Mouse (Mus musculus) kidney, postnatal 14 days (tissue): ENCODE data around the gene Tlr4.

Experiments used
- DNase-seq: peaks from one replicate; pipeline ENCODE4 v3.0.0; 2022; ENCODE audit warnings: mixed read lengths

The Tlr4 gene

DNA sequence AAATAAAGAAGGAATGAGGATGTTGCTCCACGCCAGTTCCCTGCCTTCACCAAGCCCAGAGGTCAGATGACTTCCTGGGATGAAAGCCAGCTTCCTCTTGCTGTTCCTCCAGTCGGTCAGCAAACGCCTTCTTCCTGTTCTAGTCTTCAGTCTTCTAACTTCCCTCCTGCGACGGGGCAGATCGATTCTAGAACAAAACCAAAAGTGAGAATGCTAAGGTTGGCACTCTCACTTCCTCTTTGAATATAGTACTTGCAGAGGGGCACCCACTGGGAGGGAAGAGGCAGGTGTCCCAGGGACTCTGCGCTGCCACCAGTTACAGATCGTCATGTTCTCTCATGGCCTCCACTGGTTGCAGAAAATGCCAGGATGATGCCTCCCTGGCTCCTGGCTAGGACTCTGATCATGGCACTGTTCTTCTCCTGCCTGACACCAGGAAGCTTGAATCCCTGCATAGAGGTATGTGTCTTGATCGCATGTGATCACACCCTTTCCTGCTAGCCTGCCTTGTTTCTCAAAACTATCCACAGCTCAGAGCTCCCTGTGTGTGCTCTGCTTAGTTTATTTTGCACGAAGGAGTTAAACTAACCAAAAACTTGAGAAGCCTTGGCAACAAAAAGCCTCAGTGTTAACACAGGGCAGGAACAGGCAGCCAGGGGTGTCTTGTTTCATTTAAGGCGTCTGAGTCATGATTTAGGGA, at the start of gene Tlr4:
Tlr4 (plus strand) TSS at position 122 of the 700 bp plus-strand sequence.
- DNase-seq: peak; percentile 85

DNA sequence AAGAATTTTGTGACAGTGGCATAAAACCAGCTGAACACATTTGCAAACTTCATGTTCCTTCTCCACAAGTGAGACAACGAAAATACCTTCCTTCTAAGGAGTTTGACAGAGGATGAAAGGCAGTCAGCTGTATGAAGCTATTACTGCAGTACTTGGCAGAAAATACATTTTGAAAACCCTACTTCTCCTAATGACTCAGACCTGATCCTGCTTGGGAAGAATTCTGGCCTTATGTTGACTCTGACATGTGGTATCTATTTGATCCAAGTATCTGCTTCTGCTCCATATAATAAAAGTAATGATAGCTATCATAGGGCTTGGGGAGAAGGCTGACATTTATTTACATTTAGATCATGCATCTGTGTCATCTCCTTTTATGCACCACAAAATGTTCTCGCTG, 33.1 kb upstream of the Tlr4 start:
- no peak for DNase-seq

DNA sequence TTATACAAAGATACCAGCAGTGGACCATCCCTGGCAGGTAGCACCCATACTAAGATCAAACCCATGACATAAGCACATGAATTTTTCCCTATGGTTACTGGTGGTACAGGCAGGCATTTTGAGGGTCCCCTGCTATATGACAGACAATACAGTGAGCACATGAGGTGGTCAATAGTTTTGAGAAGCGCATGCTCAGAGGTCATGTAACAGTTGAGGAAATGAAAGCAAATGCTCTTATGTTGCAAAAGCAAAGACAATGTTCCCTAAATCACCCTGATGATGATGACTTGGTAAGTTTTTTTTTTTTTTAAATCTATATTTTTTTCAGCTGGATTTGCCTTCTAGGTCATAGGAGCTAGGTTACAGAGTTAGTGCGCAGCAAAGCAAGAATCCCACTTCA, 30.7 kb upstream of the Tlr4 start:
- DNase-seq: no peak

DNA sequence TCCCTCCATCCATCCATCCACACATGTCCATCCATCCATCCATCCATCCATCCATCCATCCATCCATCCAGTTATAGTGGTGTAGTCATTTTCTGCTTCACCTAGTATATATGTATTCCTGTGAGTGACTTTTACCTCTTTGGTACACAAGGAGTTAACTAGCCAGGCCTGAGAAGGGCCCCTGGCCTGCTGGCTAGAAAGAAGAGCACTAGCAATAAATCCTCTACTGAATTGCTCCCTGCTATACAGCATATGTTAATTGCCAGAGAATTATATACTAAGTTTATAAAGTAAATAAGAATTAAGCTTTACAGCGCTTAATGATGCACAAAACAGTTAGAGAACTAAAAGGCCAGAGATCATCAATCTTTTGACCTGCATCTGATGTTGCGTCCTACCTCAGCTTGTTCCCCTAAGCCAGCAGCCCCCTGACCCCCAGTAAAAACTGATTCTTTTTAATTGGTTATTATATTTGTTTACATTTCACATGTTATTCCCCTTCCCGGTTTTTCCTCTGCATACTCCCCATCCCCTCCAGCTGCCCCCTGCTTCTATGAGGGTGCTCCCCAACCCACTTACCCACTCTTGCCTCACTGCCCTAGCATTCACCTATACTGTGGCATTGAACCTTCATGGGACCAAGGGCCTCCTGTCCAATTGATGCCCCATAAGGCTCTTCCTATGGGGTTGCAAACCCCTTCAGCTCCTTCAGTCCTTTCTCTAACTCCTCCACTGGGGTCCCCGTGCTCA, 22.7 kb upstream of the Tlr4 start:
- DNase-seq: no peak

DNA sequence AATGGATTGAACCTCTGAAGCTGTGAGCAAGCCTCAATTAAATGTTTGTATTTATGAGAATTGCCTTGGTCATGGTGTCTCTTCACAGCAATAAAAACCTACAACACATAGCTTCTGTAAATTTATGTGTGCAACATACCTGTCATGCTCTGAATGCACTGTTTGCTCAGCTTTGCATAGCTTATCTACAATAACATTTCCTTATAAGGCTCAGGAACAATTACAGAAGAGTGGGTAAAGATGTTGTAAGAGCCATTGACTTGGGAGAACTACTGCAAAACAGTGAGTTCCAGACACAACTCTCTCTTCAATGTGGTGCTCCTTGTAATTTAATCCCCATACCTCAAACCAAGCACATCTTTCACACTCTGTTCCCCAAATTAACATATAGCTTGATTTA, 21.6 kb upstream of the Tlr4 start:
- no peak for DNase-seq

DNA sequence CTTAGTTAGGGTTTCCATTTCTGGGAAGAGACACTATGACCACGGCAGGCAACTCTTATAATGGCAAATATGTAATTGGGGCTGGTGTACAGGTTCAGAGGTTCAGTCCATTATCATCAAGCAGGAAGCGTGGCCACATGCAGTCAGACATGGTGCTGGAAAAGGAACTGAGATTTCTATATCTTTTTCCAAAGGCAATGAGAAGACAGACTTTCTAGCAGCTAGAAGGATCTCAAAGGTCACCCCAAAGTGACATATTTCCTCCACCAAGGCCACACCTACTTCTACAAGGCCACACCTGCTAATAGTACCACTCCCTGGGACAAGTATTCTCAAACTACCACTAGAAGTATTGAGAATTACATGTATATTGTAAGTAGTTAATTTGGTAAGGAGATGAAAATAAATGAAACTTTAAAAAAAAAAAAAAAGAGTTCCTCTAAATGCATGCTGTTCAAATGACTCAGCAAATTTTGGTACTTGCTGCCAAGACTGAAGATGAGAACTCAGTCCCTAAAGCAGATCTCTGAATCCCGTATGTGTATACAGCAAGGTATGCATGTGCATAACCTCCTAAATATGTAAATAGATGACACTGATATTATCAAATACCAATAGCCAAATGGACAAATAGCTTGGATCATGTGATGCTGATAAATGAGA, 10.9 kb upstream of the Tlr4 start:
- no peak for DNase-seq

DNA sequence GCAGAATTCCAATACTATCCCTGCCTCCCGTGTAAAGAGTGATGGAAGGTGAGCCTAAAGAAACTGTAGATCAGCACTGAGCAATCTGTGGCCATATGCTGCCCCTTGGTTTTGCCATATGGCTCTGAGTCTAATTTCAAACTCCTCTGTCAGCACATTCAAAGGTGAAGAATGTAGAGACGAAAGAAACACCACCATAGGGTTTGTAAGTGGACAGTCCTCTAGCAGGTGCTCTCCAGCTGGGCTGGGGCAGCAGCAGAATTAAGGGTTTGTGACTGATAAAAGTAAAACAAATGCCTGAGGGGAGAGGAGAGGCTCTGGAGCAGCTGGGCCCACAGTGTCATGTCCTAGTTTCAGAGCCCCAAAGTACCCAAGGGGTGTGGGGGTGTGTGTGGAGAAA, 6.2 kb upstream of the Tlr4 start:
- DNase-seq: no peak

DNA sequence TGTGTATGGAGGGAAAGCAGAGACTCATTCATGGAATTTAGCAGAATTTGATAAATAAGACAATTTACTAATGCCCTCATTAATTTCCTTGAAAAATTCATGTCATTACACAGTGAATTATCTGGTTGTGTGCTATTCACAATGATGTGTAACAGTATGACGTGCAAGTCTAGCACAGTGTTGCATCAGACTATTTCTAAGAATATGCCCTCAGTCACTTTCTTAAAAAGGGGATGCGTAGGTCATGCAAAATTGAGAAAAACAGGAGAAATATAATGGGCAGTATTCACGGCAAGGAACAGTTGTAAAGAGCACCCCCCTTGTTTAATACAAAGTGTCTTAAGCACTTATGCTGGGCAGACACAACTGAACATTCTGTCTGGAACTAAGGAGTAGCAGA, 5.6 kb upstream of the Tlr4 start:
- DNase-seq: no peak

DNA sequence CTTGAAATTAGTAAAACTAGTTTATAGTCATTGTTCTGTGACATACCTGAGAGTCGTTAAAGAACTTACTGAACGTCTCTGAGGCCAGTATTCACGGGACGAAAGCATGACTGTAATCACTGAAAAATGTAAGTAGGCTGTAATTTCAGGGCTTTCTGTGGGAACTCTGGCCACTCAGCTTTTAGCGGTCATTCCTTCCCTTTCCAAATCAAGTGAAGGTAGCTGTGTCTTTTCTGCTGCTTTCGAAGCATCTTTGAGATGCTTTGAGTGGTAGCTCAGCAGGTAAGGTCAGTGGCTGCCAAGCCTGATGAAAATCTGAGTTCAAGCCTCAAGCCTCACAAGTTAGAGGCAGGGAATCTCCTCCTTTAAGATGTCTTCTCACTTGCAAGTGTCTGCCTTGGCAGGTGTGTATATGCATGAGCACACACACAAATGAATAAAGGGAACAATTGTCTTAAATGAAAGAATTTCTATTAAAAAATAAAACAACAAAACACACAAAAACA, 832 bp downstream of the Tlr4 start:
- no peak for DNase-seq

DNA sequence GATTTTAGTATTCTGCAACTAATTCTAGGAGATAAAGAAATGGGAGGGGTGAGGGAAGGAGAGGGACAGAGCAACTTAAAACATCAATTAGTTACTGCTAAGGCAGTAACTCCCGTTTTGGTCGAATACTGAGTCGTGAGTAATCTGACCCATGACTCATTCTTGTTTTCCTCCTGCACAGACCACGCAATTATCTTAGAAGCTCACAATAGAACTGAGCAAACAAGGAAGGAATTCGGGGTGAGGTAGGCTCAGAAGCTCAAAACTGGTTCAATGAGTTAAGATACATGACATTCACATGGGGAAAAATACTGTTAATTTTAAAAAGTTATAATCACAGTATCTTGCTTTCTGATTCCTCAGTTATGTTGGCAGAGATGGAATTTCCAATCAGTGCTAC, 1.3 kb downstream of the Tlr4 start:
- peak; percentile 22 for DNase-seq

DNA sequence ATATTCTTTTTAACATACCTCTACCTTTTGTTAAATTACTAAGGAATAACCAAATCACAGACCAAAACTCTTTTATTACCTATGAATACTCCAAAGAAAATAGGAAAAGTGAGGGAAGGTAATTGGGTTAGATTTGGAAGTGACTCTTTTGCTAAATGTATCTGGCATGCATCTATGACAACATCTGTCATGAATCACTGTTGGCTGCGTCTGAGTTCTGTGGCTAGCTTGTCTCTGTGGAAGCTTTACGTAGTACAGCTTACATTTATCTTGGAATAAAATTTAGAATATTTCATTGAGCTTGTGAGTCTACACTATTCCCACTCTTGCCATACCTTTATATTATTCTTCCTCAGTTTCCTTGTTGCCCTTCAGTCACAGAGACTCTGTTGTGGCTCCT, 10.7 kb downstream of the Tlr4 start:
- DNase-seq: no peak

DNA sequence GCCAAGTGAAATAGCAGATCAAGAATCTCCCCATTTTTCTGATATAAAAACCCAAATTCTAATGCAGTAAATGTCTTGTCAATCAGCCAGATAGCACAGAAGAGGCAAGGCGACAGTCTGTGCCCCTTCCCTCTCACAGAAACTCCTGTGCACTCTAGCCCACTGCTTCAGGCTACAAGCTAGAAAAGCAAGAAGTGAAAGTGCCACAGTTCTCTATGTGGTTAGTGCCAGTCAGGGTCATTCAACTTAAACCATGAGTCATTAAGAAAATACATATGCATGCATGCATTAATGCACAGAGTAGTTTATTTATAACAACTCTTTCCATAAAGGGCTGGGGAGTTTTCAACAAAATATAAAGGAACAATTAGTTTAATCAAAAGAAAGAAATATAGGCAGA, 15.9 kb downstream of the Tlr4 start:
- no peak for DNase-seq

DNA sequence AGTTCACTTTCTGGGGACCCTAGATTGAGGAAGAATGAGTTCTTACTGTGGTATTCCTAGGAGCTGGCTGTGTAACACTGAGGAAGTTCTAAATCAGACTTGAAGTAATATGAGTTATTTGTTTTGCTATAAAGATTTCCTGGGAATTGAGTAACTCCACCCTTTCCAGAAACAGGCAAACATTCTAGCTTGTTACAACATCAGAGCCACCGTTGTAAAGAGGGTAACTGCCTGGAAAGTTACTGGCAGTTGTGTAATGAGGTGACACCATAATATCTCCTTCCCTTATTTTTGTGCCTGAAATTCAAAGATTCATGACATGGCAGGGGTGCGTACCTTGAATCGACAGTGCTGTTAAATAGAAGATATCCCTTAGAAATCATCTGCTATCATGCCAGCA, 24.6 kb downstream of the Tlr4 start:
- peak; percentile 16 for DNase-seq

DNA sequence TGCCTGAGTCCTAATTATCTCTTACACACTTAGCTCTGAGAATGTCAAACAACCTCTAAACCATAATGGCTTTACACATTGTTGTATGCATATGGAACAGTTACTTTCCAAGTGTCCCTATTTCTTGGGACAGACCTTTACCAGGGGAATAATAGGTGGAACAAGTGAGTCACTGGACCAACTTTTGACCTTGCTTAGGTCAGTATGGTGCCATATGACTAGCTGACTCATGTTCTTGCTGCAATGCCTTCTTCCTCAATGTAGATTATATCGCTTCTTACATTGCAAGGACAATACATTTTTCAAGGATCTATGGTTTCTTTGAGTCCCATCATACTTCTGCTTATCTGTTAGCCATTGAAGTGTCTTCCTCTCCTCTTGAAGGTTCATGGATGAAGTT, 29.6 kb downstream of the Tlr4 start:
- no peak for DNase-seq

DNA sequence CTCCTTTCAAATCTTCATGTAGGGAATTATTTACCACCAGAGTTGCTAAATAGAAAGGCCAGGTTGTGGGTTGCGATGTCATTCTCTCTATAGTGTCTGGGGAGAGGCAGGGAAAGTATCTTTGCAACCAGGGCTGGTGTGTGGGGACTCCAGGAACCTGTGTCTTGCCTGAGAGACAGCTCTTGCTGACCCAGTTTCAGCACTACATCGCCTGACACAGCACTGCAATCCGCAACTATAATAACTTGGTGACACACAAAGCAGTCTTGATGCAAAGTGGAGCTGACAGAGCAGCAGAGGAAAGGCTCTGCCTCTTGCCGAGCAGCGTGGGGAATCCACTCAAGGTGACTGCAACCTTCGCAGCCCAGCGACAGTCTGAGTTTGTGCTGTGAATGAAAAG, 42.5 kb downstream of the Tlr4 start:
- DNase-seq: no peak

DNA sequence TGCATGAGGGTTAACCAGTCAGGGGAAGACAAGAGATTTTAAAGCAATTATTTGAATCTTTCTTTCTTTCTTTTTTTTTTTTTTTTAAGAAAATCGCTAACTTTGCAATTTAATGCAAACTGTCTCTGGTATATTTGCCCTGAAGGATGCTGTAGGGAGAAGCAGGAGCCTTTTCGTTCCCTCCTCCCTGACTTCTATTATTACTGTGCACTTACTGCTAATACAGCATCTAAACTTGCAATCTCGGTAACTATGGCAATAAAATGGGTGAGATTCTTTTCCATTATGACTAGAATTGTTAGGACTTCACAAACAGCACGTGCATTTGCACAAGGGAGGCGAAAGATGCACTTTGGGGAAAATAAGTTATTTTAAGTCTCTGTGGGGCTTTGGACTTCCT, 44.6 kb downstream of the Tlr4 start:
- no peak for DNase-seq

DNA sequence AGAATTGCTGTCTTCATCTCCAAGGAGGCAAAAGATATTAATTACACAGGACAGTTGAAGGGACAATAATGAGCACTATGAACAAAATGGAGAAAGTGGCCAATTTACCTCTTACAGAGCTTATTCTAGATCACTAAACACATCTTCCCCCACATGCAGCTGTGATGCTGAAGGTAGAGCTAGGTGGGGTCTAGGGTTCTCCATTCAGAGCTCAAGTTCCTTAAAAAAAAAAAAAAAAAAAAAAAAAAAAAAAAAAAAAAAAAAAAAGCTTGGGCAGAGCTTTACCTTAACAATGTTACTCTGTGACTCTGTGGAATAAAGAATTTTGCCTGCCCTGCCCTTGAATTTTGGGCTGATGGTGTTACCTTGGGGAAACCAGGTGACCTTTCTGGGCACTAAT, 46.0 kb downstream of the Tlr4 start:
- no peak for DNase-seq

DNA sequence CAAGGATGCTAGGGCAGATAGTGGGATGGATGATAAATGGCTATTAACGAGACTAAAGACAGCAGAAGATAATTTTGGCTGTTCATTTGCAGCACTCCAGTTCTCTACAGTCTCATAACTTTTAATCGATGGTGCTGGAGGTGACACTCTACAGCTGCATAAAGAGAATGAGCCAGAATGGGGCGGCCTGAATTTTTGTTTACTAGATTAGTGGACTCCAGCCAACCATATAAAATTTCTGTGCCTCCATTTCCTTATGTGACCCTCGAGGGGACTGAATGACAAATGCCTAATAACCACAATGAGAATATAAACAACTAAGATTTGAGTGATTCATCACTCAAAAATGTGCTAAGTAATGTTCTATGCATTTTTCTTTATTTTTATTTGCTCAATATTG, 48.4 kb downstream of the Tlr4 start:
- no peak for DNase-seq

DNA sequence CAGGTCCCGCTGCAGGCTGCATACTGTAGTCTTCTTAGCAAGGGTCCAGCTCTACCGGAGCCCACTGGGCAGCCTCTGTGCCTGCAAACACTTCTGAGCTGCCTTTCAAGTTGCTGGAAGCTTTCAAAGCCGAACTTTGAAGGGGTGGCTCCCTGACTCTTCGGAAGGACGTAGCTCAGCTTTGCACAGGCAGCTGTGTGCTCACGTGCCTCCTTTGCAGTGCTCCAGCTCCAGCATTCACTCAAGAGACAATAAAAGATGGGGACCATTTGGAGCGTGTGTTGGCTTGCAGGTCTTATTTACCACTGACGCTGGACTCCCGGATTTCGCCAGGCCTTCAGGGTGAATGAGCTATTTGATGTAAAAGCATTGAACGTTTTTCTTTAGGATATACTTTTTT, 50.2 kb downstream of the Tlr4 start:
- no peak for DNase-seq

DNA sequence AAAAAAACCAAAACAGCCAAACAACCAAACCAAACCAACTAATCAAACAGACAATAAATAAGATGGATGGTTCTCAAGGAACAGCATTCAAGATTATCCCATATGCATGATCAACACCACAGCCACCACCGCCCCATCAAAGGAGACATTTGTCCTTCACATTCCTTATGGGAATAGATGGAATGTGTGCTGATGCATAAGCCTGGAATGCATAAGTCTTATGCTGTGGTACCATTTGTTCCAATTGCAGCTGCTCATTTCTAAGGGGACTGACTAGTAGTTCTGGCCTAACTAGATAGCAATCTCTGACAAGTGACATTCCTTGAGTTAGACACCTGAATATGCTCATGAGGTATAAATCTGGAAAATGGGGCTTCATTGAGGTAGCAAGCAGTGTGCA, 54.1 kb downstream of the Tlr4 start:
- no peak for DNase-seq

DNA sequence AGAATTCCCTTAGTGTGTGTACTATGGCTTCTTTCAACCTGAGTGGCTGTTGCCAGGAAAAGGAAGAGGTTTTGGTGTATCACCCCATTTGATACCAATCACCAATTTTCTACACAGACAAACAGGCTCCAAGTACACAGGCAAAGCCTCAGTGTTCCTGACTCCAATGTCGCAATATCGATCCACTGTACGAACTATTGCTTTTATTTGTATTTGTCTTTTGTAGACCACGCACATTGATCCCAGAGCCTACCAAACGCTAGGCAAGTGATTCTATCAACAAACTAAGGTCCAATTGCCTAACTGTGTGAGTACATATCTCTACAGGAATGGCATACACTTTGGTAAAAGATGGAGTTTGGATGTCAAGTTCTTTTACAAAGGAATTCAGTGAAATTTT, 55.9 kb downstream of the Tlr4 start:
- DNase-seq: no peak

DNA sequence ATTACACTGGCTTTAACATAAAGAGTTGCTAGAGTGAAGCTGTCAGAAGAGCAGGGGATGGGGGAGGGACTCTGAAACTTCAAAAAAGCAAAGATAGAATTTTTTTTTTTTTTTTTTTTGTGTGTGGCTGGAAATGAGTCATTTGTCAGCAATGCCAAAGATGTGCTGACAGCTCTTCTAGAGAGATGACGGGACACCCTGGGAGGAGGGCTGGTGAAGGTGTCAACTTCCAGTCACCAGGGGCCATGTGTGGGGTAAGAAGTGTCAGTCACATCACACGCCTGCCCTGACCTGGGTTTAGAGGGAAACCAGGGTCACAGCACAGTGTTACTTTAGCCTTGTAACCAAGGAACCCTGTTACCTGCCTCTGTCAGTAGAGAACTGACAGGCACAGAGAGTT, 67.2 kb downstream of the Tlr4 start:
- no peak for DNase-seq

DNA sequence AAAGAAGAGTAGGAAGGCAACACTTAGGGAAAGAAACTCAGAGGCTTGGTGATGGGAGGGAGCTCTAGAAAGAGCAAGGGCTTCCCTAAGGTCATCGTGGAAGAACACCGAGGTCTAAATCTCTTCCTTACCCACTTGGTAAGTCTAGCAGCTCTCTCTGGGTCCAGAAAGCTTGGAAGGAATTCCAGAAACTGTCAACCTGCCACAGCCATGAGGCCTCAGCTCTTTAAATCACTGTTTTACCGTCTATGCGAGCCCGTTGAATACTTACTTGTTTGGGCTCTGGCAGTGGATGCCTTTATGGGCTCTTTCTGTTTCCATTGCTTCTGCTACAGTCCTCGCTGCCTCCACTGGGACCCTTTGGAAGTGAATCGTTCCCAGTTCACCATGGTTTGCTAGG, 67.6 kb downstream of the Tlr4 start:
- DNase-seq: no peak

DNA sequence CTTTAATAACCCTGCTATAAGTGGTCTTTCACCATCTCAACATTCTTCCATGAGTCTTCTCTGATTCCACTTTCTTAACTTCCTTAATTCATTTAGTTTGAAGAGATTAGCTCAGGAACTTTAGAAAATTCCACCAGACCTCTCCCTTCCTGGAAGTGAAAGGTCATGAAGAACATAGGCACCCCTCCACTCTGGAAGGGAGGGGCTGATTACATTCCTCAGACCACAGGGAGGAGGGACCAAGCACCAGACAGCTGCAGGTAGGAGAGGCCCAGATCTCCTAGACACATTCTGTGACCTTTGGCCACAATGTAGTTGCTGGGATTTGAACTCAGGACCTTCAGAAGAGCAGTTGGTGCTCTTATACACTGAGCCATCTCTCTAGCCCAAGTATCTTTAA, 72.7 kb downstream of the Tlr4 start:
- no peak for DNase-seq
